Mouse (Mus musculus): Measurements from ENCODE around the gene Kbtbd7. TPM values are rescaled to one million over a fixed set of nuclear protein-coding genes. Genes with fewer than 3 reads are reported as not detected.
"Not testable (repeated sequence)": the region's sequence is repeated elsewhere in the genome, so short reads cannot be mapped to it uniquely, and the experiment has no call there.

Gene Kbtbd7
- total RNA-seq, 4 experiments from 2014 or later = 8.4 to 12.3 (median 10.8) TPM

GRCm38 (mm10) chr14:79451681-79452590, 25.6 kb downstream of the Kbtbd7 start, which contains the start of gene Kbtbd6:
Gene Kbtbd6 (plus strand): TSS chr14:79451835.
- DNase-seq = peak; percentile 70

- not testable (repeated sequence) for DNase-seq
These were observed 26.3 kb downstream of the Kbtbd7 start for GRCm38 (mm10) chr14:79452591-79452934.

GRCm38 (mm10) chr14:79460401-79460800, 34.1 kb downstream of the Kbtbd7 start:
- no peak for DNase-seq

- DNase-seq = no peak
These were observed 34.7 kb downstream of the Kbtbd7 start for GRCm38 (mm10) chr14:79460988-79461387.

- DNase-seq = no peak
These were observed 39.3 kb downstream of the Kbtbd7 start for GRCm38 (mm10) chr14:79465623-79466022.

- DNase-seq = no peak
These were observed 41.3 kb downstream of the Kbtbd7 start for GRCm38 (mm10) chr14:79467621-79468020.

- DNase-seq = no peak
These were observed 47.1 kb downstream of the Kbtbd7 start for GRCm38 (mm10) chr14:79473384-79473783.

Other genes with a start within 250 kb of the Kbtbd7 start
- gene Zfp957, start 179.1 kb upstream of the Kbtbd7 start, total RNA-seq (2022) = under 1 TPM in 1 of 4 experiments, not detected in 3; 0.12 TPM
- 100 to 1,000 TPM in 3 of 4 experiments, 10 to 100 TPM in 1; 88.1 to 240 (median 162) TPM for gene Rgcc, start 124.9 kb upstream of the Kbtbd7 start, total RNA-seq (2022)
- 10 to 100 TPM; 15.8 to 26.3 (median 20.1) TPM for gene Naa16, start 35.7 kb upstream of the Kbtbd7 start, total RNA-seq (2022)
- 1 to 10 TPM; 6.7 to 7.6 (median 7.0) TPM for gene Mtrf1, start 28.7 kb upstream of the Kbtbd7 start, total RNA-seq (2022)
- gene Kbtbd6, start 25.3 kb downstream of the Kbtbd7 start, total RNA-seq (2022) = under 1 TPM in 3 of 4 experiments, not detected in 1; 0.17 to 0.26 (median 0.18) TPM
- gene Elf1, start 54.7 kb downstream of the Kbtbd7 start, total RNA-seq (2022) = 10 to 100 TPM; 20.9 to 24.7 (median 21.4) TPM
- 10 to 100 TPM; 34.7 to 40.1 (median 36.8) TPM for gene Wbp4, start 55.0 kb downstream of the Kbtbd7 start, total RNA-seq (2022)
- gene Sugt1, start 161.2 kb downstream of the Kbtbd7 start, total RNA-seq (2022) = 100 to 1,000 TPM in 1 of 4 experiments, 10 to 100 TPM in 3; 79.3 to 118 (median 93.0) TPM
- 1 to 10 TPM; 1.5 to 4.2 (median 1.7) TPM for gene Cnmd, start 235.7 kb downstream of the Kbtbd7 start, total RNA-seq (2022)

Data from adrenal gland, adult 8-10 months (tissue).